Mouse (Mus musculus): ENCODE measurements at regions not wholly inside any gene's neighbourhood (a gene's known extent, or its start where the extent isn't known, plus 50 kb on each side); places are given as distances from the start of the nearest gene placed in this dataset.

DNA sequence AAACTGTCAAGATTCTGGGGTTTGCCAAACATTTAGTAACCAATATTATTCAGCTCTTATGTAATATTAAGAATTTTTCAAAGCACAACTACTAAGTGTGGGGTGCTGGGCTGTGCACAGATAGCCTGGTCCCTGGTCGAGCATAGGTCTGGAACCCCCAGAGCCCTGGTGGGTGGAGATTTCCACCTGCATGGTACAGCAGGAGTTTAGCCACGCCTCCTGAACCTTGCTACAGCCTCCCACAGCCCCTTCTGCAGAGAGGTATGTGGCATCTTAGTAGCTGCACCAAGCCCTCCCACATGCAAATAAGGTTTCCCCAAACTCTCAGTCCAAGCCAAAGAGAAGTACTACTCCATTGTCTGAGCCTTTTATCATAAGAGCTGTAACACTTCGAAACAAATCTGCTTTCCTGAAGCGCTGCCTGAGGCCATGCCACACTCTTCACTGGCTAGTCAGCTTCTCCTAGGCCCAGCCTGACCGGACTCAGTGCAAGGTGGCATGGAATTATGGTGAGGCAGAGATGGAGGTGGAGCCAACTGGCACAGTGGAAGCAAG is 116.1 kb downstream of the Ube2e3 start:
- no peak for TF ChIP-seq TAL1 (IDR thresholded peaks at IDR 0.05; ENCODE audit: low read length)
- TF ChIP-seq GATA1 (IDR thresholded peaks at IDR 0.05; ENCODE audit: low read length): no peak

Data from erythroblast, embryonic 14.5 days (primary cell).